In the genomic region with DNA sequence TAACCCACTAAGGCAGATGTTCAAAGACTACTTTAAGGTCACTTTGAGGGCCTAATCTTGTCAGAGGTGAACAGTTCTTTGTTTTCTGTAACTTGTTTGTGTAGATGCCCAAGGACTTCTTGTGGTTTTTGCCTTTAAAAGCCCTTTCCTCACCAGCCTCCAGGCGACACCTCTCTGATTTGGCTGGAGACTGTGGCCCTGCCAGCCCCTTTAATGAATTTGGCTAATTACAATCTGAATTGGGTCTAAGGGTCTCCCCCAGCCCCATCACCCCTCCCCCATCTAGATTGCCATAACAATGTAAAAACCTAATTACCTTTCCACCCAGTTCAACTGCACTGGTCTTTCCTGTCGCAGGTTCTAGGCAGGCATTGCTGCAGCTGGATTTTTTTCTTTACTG, we compare ENCODE assay signal across 23 mouse cellular contexts. TPM values are rescaled to one million over a fixed set of nuclear protein-coding genes. Genes with fewer than 3 reads are reported as not detected.
"Had no signal": no experiment of that assay in that cellular context is flagged by ENCODE, and none has a peak within 500 bp of the region (broad histone marks: within the 10 kb centered on the region; RNA-seq: fewer than 3 reads in every experiment).

No protein-coding gene starts in this region.

- H3K27me3 ChIP-seq: midbrain, embryonic 12.5 days; midbrain, embryonic 15.5 days; neural tube, embryonic 12.5 days; stomach, embryonic 15.5 days had no signal

- H3K36me3 ChIP-seq: midbrain, embryonic 10.5 days; midbrain, embryonic 12.5 days; midbrain, embryonic 15.5 days; neural tube, embryonic 12.5 days; stomach, embryonic 15.5 days had no signal

- H3K4me3 ChIP-seq: midbrain, embryonic 10.5 days; midbrain, embryonic 12.5 days; midbrain, embryonic 15.5 days; neural tube, embryonic 12.5 days; stomach, embryonic 15.5 days had no signal

- H3K4me2 ChIP-seq: lung, embryonic 14.5 days; midbrain, embryonic 12.5 days; midbrain, embryonic 15.5 days; neural tube, embryonic 12.5 days; stomach, embryonic 15.5 days had no signal

- ATAC-seq: midbrain, embryonic 15.5 days had no signal

- H3K9ac ChIP-seq: lung, embryonic 14.5 days; midbrain, embryonic 12.5 days; midbrain, embryonic 15.5 days; neural tube, embryonic 12.5 days; stomach, embryonic 15.5 days had no signal

- DNase-seq: lung, adult 18-20 months; lung, embryonic 14.5 days; lung, postnatal 10 days; lung, postnatal 4 days; right cerebral cortex, postnatal 14 days; thymus, adult 2 months; thymus, postnatal 25 days; thymus, postnatal 4 days had no signal

- H3K9me3 ChIP-seq: midbrain, embryonic 10.5 days; midbrain, embryonic 12.5 days; midbrain, embryonic 15.5 days; neural tube, embryonic 12.5 days; stomach, embryonic 15.5 days had no signal

- H3K27ac ChIP-seq: midbrain, embryonic 10.5 days; midbrain, embryonic 12.5 days; midbrain, embryonic 15.5 days; neural tube, embryonic 12.5 days; stomach, embryonic 15.5 days; stomach, postnatal 0 days had no signal

RNA-seq across cellular contexts. Expression of a gene that starts 7.0 kb away (rescaled TPM):
- total RNA-seq: megakaryocyte-erythroid progenitor cell, adult 5-6 weeks; midbrain, postnatal 0 days; monocyte, adult 5-6 weeks; neutrophil, adult 5-6 weeks had no signal
- polyA plus RNA-seq: liver, embryonic 16.5 days; lung, embryonic 14.5 days; lung, embryonic 16.5 days; midbrain, embryonic 12.5 days; midbrain, embryonic 15.5 days; midbrain, postnatal 0 days; neural tube, embryonic 12.5 days; neural tube, embryonic 14.5 days; spleen, adult 2 months; testis, adult 2 months; thymus, adult 2 months had no signal

RNA-seq across cellular contexts. Expression of a gene that starts 12.6 kb away (rescaled TPM):
- total RNA-seq: midbrain, postnatal 0 days; monocyte, adult 5-6 weeks had no signal
